Mouse (Mus musculus) intestine, postnatal 0 days (tissue): ENCODE data around the gene Meis3. TPM values are rescaled to one million over a fixed set of nuclear protein-coding genes. Genes with fewer than 3 reads are reported as not detected.

Experiments
- ATAC-seq: fragments of 200-750 bp; cut with Nextera tagmentation; 2 replicates; pipeline ENCODE4 v1.8.0; 2017; ENCODE audit warnings: mild to moderate bottlenecking, moderate TSS enrichment, moderate library complexity
- H3K27ac ChIP-seq: fragments of 300-500 bp; sonication (generic); 2 replicates; pipeline ENCODE4 v1.5.1; 2014; ENCODE audit warnings: mild to moderate bottlenecking, low read depth, low read length, moderate library complexity
- H3K27me3 ChIP-seq: fragments of 300-500 bp; sonication (generic); replicated peaks from 2 replicates; pipeline ENCODE4 v1.6.1; 2014; ENCODE audit warnings: low read length, mixed read lengths; ENCODE audit not compliant: control insufficient read depth, insufficient read depth
- H3K36me3 ChIP-seq: fragments of 300-500 bp; sonication (generic); 2 replicates; pipeline ENCODE4 v1.6.1; 2014; ENCODE audit warnings: mild to moderate bottlenecking, moderate library complexity; ENCODE audit not compliant: control insufficient read depth, insufficient read depth
- H3K4me1 ChIP-seq: fragments of 300-500 bp; sonication (generic); replicated peaks from 2 replicates; pipeline ENCODE4 v1.6.1; 2014; ENCODE audit warnings: antibody characterized with exemption, low read length, mixed read lengths; ENCODE audit not compliant: control insufficient read depth, insufficient read depth
- H3K4me2 ChIP-seq: fragments of 300-500 bp; sonication (generic); replicated peaks from 2 replicates; pipeline ENCODE4 v1.6.1; 2014; ENCODE audit warnings: low read depth, mild to moderate bottlenecking, moderate library complexity
- H3K4me3 ChIP-seq: fragments of 300-500 bp; sonication (generic); 2 replicates; pipeline ENCODE4 v1.5.1; 2014; ENCODE audit warnings: low read depth, low read length
- H3K9ac ChIP-seq: fragments of 300-500 bp; sonication (generic); 2 replicates; pipeline ENCODE4 v1.6.1; 2014; ENCODE audit warnings: mild to moderate bottlenecking, low read depth, low read length
- H3K9me3 ChIP-seq: fragments of 300-500 bp; sonication (generic); 2 replicates; pipeline ENCODE4 v1.6.1; 2016; ENCODE audit warnings: mixed run types; ENCODE audit not compliant: control insufficient read depth
- CTCF ChIP-seq: sonication (generic); IDR thresholded peaks from 2 replicates; pipeline ENCODE4 v1.5.1; 2016; ENCODE audit warnings: low read depth, mild to moderate bottlenecking, control low read depth, antibody characterized with exemption, moderate library complexity
- WGBS: fragments of 180-500 bp; shearing (Covaris S2); extraction: QIAGEN DNeasy Blood & Tissue Kit; methylation state at CpG from one replicate; pipeline ENCODE4 v1.1.7; 2014; 5-methylcytosine and 5-hydroxymethylcytosine counted together
- polyA plus RNA-seq: library from polyadenylated mRNA; unstranded; fragments of >200 nt; fragmentation: Nextera tagmentation; extraction: Ambion mirVana; gene quantifications from 2 replicates; pipeline ENCODE4 v1.2.1, GENCODE M21; 2015

The Meis3 gene
- polyA plus RNA-seq, 1 experiment from 2014 or later: 18.0 TPM

GRCm38 (mm10) chr7:16129846-16130691 is 44.8 kb upstream of the Meis3 start:
- H3K4me3 ChIP-seq: peak overlapping the region; percentile 41

GRCm38 (mm10) chr7:16130956-16131634 is 43.8 kb upstream of the Meis3 start:
- 35% methylated on average over 13 of the region's 13 CpGs for WGBS
- H3K27ac ChIP-seq: no peak overlapping the region

More at GRCm38 (mm10) chr7:16129846-16130691, 44.8 kb upstream of the Meis3 start:
- Histone ChIP-seq H3K9me3 (no peaks in the 10 kb centered on the region), H3K4me1 (no peaks in the 10 kb centered on the region), H3K27me3 (peaks cover 6% of the 10 kb centered on the region; the same call in 1 of the 2 replicates), H3K4me2 (peak overlapping the region; percentile 76), H3K27ac (no peak overlapping the region; the same call in 1 of the 2 replicates), H3K9ac (peak overlapping the region; percentile 42), H3K36me3 (peaks cover 5% of the 10 kb centered on the region; the same call in 1 of the 2 replicates)
- peak; percentile 8; the same call in 1 of the 2 replicates for TF ChIP-seq CTCF
- peak; percentile 26; the same call in 1 of the 2 replicates for ATAC-seq
- 3% methylated on average over 37 of the region's 38 CpGs for WGBS

GRCm38 (mm10) chr7:16132161-16132581 is 42.7 kb upstream of the Meis3 start:
- H3K9ac ChIP-seq: no peak overlapping the region
- peak overlapping the region; percentile 10 for H3K4me2 ChIP-seq
- H3K36me3 ChIP-seq: no peaks in the 10 kb centered on the region
- H3K27me3 ChIP-seq: peaks cover 6% of the 10 kb centered on the region; the same call in 1 of the 2 replicates
- H3K4me3 ChIP-seq: no peak overlapping the region
- 13% methylated on average over 7 of the region's 7 CpGs for WGBS
- no peak overlapping the region for H3K27ac ChIP-seq
- ATAC-seq: no peak
- H3K4me1 ChIP-seq: no peaks in the 10 kb centered on the region
- no peak for TF ChIP-seq CTCF
- H3K9me3 ChIP-seq: no peaks in the 10 kb centered on the region

More at GRCm38 (mm10) chr7:16130956-16131634, 43.8 kb upstream of the Meis3 start:
- no peak overlapping the region for H3K4me3 ChIP-seq
- H3K36me3 ChIP-seq: peaks cover under 1% of the 10 kb centered on the region; the same call in 1 of the 2 replicates
- no peaks in the 10 kb centered on the region for H3K9me3 ChIP-seq
- no peak overlapping the region for H3K9ac ChIP-seq
- no peak for TF ChIP-seq CTCF
- peaks cover 6% of the 10 kb centered on the region; the same call in 1 of the 2 replicates for H3K27me3 ChIP-seq
- no peaks in the 10 kb centered on the region for H3K4me1 ChIP-seq
- H3K4me2 ChIP-seq: peak overlapping the region; percentile 76
- no peak for ATAC-seq

GRCm38 (mm10) chr7:16132926-16133325 is 42.0 kb upstream of the Meis3 start:
- Histone ChIP-seq H3K4me3 (no peak overlapping the region), H3K9me3 (no peaks in the 10 kb centered on the region), H3K4me1 (no peaks in the 10 kb centered on the region), H3K27ac (no peak overlapping the region), H3K4me2 (no peak overlapping the region), H3K9ac (no peak overlapping the region), H3K36me3 (no peaks in the 10 kb centered on the region), H3K27me3 (peaks cover 6% of the 10 kb centered on the region; the same call in 1 of the 2 replicates)
- no peak for ATAC-seq
- WGBS: 62% methylated on average over 3 of the region's 3 CpGs
- no peak for TF ChIP-seq CTCF

- H3K9ac ChIP-seq: no peak overlapping the region
- no peaks in the 10 kb centered on the region for H3K4me1 ChIP-seq
- H3K4me3 ChIP-seq: no peak overlapping the region
- WGBS: 94% methylated on average over 9 of the region's 9 CpGs
- no peak for ATAC-seq
- H3K36me3 ChIP-seq: no peaks in the 10 kb centered on the region
- TF ChIP-seq CTCF: no peak
- no peak overlapping the region for H3K4me2 ChIP-seq
- no peak overlapping the region for H3K27ac ChIP-seq
- H3K27me3 ChIP-seq: peaks cover 6% of the 10 kb centered on the region; the same call in 1 of the 2 replicates
- no peaks in the 10 kb centered on the region for H3K9me3 ChIP-seq
These were observed 41.2 kb upstream of the Meis3 start for GRCm38 (mm10) chr7:16133691-16134090.

GRCm38 (mm10) chr7:16134951-16135392 is 39.9 kb upstream of the Meis3 start:
- WGBS: 73% methylated on average over 7 of the region's 7 CpGs
- no peaks in the 10 kb centered on the region for H3K36me3 ChIP-seq
- H3K9ac ChIP-seq: no peak overlapping the region
- H3K9me3 ChIP-seq: no peaks in the 10 kb centered on the region
- no peak for TF ChIP-seq CTCF
- H3K27ac ChIP-seq: no peak overlapping the region
- H3K4me1 ChIP-seq: no peaks in the 10 kb centered on the region
- no peak overlapping the region for H3K4me3 ChIP-seq
- peaks cover 6% of the 10 kb centered on the region; the same call in 1 of the 2 replicates for H3K27me3 ChIP-seq
- H3K4me2 ChIP-seq: no peak overlapping the region
- ATAC-seq: no peak
